Mouse (Mus musculus): ENCODE measurements around the gene Pfkl. TPM values are rescaled to one million over a fixed set of nuclear protein-coding genes. Genes with fewer than 3 reads are reported as not detected.
A peak's percentile ranks its signal among the peaks of the same experiment; 100 is the strongest.

The Pfkl gene
- polyA plus RNA-seq, 1 experiment from 2014 or later: 87.0 TPM

GRCm38 (mm10) chr10:78008169-78008568 lies 1.7 kb downstream of the Pfkl start:
- H3K4me2 ChIP-seq (ENCODE audit: low read depth, low read length): peak overlapping the region; percentile 82
- ATAC-seq (ENCODE audit: low read depth): no peak
- DNase-seq (ENCODE audit: low spot score): no peak
- H3K27ac ChIP-seq (replicated peaks; ENCODE audit: low read depth, low read length): no peak overlapping the region
- peaks cover 13% of the 10 kb centered on the region; the same call in 1 of the 2 replicates for H3K36me3 ChIP-seq (ENCODE audit: control insufficient read depth, insufficient read depth, low read length)
- no peaks in the 10 kb centered on the region for H3K27me3 ChIP-seq (replicated peaks; ENCODE audit: control insufficient read depth, insufficient read depth, low read length)
- H3K4me1 ChIP-seq (ENCODE audit: control insufficient read depth, insufficient read depth, low read length): peaks cover 27% of the 10 kb centered on the region
- H3K9ac ChIP-seq (ENCODE audit: low read depth, low read length): peak overlapping the region; percentile 93
- 68% methylated on average over 3 of the region's 3 CpGs for WGBS
- H3K4me3 ChIP-seq (ENCODE audit: low read depth, low read length): peak overlapping the region; percentile 86
- no peaks in the 10 kb centered on the region for H3K9me3 ChIP-seq (ENCODE audit: control insufficient read depth, low read length)

DNA sequence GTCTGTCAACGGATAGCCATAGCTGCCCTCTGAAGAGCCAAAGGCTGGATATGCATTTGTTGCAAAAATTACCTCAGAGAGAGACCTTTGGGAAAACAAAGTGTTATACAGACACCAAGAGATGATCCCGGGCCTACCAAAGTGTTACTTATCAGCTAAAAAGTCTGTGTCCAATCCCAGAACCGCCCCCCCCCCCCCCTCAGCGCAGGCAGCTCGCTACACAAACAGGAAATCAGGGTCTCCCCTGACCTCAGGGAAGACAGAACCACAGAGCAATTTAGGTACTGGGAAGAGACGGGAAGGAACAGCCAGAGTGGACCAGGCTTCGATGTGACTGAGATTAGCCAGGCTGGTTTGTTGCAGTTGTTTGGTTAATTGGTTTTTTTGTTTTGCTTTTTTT lies 2.7 kb downstream of the Pfkl start:
- 30% methylated on average over 5 of the region's 7 CpGs for WGBS
- ATAC-seq (ENCODE audit: low read depth): no peak
- Histone ChIP-seq H3K4me1 (ENCODE audit: control insufficient read depth, insufficient read depth, low read length) (peaks cover 27% of the 10 kb centered on the region), H3K27ac (replicated peaks; ENCODE audit: low read depth, low read length) (no peak overlapping the region; the same call in 1 of the 2 replicates), H3K9me3 (ENCODE audit: control insufficient read depth, low read length) (no peaks in the 10 kb centered on the region), H3K27me3 (replicated peaks; ENCODE audit: control insufficient read depth, insufficient read depth, low read length) (no peaks in the 10 kb centered on the region), H3K4me2 (ENCODE audit: low read depth, low read length) (peak overlapping the region; percentile 82), H3K9ac (ENCODE audit: low read depth, low read length) (peak overlapping the region; percentile 93), H3K36me3 (ENCODE audit: control insufficient read depth, insufficient read depth, low read length) (peaks cover 21% of the 10 kb centered on the region), H3K4me3 (ENCODE audit: low read depth, low read length) (no peak overlapping the region)
- no peak for DNase-seq (ENCODE audit: low spot score)

- WGBS: 85% methylated on average over 4 of the region's 4 CpGs
- ATAC-seq (ENCODE audit: low read depth) (no peak), DNase-seq (ENCODE audit: low spot score) (no peak)
- Histone ChIP-seq H3K4me2 (ENCODE audit: low read depth, low read length) (no peak overlapping the region), H3K9me3 (ENCODE audit: control insufficient read depth, low read length) (no peaks in the 10 kb centered on the region), H3K27me3 (replicated peaks; ENCODE audit: control insufficient read depth, insufficient read depth, low read length) (no peaks in the 10 kb centered on the region), H3K27ac (replicated peaks; ENCODE audit: low read depth, low read length) (no peak overlapping the region), H3K36me3 (ENCODE audit: control insufficient read depth, insufficient read depth, low read length) (peaks cover 33% of the 10 kb centered on the region), H3K9ac (ENCODE audit: low read depth, low read length) (0 out of 2 replicates have a peak overlapping the region, but pooled peaks have one; percentile 93), H3K4me3 (ENCODE audit: low read depth, low read length) (no peak overlapping the region), H3K4me1 (ENCODE audit: control insufficient read depth, insufficient read depth, low read length) (peaks cover 27% of the 10 kb centered on the region)
These were observed 4.0 kb downstream of the Pfkl start for GRCm38 (mm10) chr10:78005791-78006438.

DNA sequence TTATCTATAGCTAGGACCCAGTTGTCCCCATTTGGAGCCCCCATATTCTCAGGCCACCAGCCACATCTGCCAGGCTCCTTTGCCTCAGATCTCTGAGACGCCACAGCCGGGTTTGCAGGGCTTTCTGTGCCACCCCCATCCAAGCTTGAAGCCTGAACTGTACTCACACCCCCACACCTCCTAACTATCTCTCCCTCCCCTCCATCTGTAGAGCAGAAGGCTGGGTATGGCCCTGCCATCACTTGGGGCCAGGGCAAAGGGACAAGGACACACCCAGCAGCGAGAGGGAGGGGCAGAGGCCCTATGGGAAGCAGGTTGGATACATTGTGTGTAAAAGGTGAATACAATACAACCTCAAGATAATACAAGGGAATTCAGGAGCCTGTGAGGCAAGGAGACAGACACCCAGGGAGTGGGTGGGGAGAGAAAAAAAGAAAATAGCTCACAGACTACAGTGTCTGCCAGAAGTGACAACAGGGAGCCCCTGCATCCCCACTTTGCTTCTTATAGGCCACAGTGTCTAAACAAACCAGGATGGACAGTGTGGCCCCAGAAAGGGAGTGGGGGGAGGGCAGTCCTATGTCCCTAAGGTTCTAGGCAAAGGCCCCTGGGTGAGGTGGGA lies 5.3 kb downstream of the Pfkl start:
- H3K9me3 ChIP-seq (ENCODE audit: control insufficient read depth, low read length): no peaks in the 10 kb centered on the region
- H3K4me2 ChIP-seq (ENCODE audit: low read depth, low read length): no peak overlapping the region
- no peak overlapping the region for H3K4me3 ChIP-seq (ENCODE audit: low read depth, low read length)
- no peak overlapping the region for H3K9ac ChIP-seq (ENCODE audit: low read depth, low read length)
- no peak for ATAC-seq (ENCODE audit: low read depth)
- WGBS: 91% methylated on average over 3 of the region's 3 CpGs
- no peak overlapping the region for H3K27ac ChIP-seq (replicated peaks; ENCODE audit: low read depth, low read length)
- peaks cover 24% of the 10 kb centered on the region for H3K4me1 ChIP-seq (ENCODE audit: control insufficient read depth, insufficient read depth, low read length)
- DNase-seq (ENCODE audit: low spot score): no peak
- H3K36me3 ChIP-seq (ENCODE audit: control insufficient read depth, insufficient read depth, low read length): peaks cover 46% of the 10 kb centered on the region
- no peaks in the 10 kb centered on the region for H3K27me3 ChIP-seq (replicated peaks; ENCODE audit: control insufficient read depth, insufficient read depth, low read length)

- no peak overlapping the region for H3K4me3 ChIP-seq (ENCODE audit: low read depth, low read length)
- peaks cover 69% of the 10 kb centered on the region for H3K36me3 ChIP-seq (ENCODE audit: control insufficient read depth, insufficient read depth, low read length)
- no peaks in the 10 kb centered on the region for H3K27me3 ChIP-seq (replicated peaks; ENCODE audit: control insufficient read depth, insufficient read depth, low read length)
- H3K4me2 ChIP-seq (ENCODE audit: low read depth, low read length): no peak overlapping the region
- no peak for ATAC-seq (ENCODE audit: low read depth)
- peaks cover 9% of the 10 kb centered on the region for H3K4me1 ChIP-seq (ENCODE audit: control insufficient read depth, insufficient read depth, low read length)
- 97% methylated on average over 2 of the region's 2 CpGs for WGBS
- no peak overlapping the region for H3K27ac ChIP-seq (replicated peaks; ENCODE audit: low read depth, low read length)
- H3K9me3 ChIP-seq (ENCODE audit: control insufficient read depth, low read length): no peaks in the 10 kb centered on the region
- no peak for DNase-seq (ENCODE audit: low spot score)
- no peak overlapping the region for H3K9ac ChIP-seq (ENCODE audit: low read depth, low read length)
These were observed 7.6 kb downstream of the Pfkl start for GRCm38 (mm10) chr10:78002316-78002715.

GRCm38 (mm10) chr10:78001796-78002195 lies 8.1 kb downstream of the Pfkl start:
- Histone ChIP-seq H3K9ac (ENCODE audit: low read depth, low read length) (no peak overlapping the region), H3K4me2 (ENCODE audit: low read depth, low read length) (no peak overlapping the region), H3K4me3 (ENCODE audit: low read depth, low read length) (no peak overlapping the region), H3K36me3 (ENCODE audit: control insufficient read depth, insufficient read depth, low read length) (peaks cover 74% of the 10 kb centered on the region), H3K27ac (replicated peaks; ENCODE audit: low read depth, low read length) (no peak overlapping the region), H3K27me3 (replicated peaks; ENCODE audit: control insufficient read depth, insufficient read depth, low read length) (no peaks in the 10 kb centered on the region), H3K9me3 (ENCODE audit: control insufficient read depth, low read length) (no peaks in the 10 kb centered on the region), H3K4me1 (ENCODE audit: control insufficient read depth, insufficient read depth, low read length) (peaks cover 4% of the 10 kb centered on the region; the same call in 1 of the 2 replicates)
- 88% methylated on average over 11 of the region's 11 CpGs for WGBS
- DNase-seq (ENCODE audit: low spot score): no peak
- no peak for ATAC-seq (ENCODE audit: low read depth)

DNA sequence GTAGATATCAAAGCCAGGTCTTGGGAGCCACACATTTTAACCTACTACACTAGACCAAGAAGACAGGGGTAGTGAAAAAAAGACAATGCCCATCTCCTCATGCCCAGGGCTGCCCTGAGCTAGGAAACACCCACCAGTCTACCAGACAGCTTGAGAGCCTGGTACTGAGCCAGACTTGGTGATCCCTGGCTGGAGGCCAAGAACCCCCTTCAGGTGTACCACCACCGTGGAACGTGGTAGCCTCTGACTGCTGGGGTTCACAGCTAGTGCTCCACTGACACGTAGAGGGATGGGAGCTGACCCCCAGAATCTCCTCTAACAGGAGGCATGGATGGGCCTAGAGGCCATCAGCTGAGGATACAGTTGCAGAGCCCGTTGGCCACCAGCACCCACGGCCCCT lies 9.7 kb downstream of the Pfkl start:
- Histone ChIP-seq H3K36me3 (ENCODE audit: control insufficient read depth, insufficient read depth, low read length) (peaks cover 87% of the 10 kb centered on the region), H3K4me3 (ENCODE audit: low read depth, low read length) (no peak overlapping the region), H3K27ac (replicated peaks; ENCODE audit: low read depth, low read length) (no peak overlapping the region)

DNA sequence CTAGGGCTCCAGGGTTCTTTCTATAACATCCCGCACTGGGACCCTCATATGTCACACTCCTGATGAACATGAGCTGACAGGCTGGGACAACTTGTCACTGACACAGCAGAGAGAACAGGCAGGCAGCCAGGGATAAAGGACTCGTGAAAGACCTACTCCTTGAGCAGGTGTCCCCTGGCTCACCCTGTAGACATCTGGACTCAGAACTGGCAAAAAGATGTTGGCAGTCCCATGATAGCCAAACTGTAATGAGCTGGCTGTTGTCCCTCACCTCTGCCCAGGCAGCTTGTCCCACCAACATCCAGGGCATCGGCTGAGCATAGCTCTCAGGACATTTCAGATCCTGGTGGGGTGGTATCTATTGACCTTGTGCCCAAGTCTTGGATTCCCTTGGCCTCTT lies 14.2 kb downstream of the Pfkl start:
- Histone ChIP-seq H3K4me2 (ENCODE audit: low read depth, low read length) (no peak overlapping the region), H3K4me1 (ENCODE audit: control insufficient read depth, insufficient read depth, low read length) (no peaks in the 10 kb centered on the region), H3K9me3 (ENCODE audit: control insufficient read depth, low read length) (no peaks in the 10 kb centered on the region), H3K4me3 (ENCODE audit: low read depth, low read length) (no peak overlapping the region), H3K36me3 (ENCODE audit: control insufficient read depth, insufficient read depth, low read length) (peaks cover 96% of the 10 kb centered on the region), H3K27me3 (replicated peaks; ENCODE audit: control insufficient read depth, insufficient read depth, low read length) (no peaks in the 10 kb centered on the region), H3K27ac (replicated peaks; ENCODE audit: low read depth, low read length) (no peak overlapping the region), H3K9ac (ENCODE audit: low read depth, low read length) (no peak overlapping the region)
- ATAC-seq (ENCODE audit: low read depth) (no peak), DNase-seq (ENCODE audit: low spot score) (no peak)
- 83% methylated on average over 3 of the region's 3 CpGs for WGBS

More for the DNA sequence above, 9.7 kb downstream of the Pfkl start:
- Histone ChIP-seq H3K4me1 (ENCODE audit: control insufficient read depth, insufficient read depth, low read length) (no peaks in the 10 kb centered on the region), H3K9me3 (ENCODE audit: control insufficient read depth, low read length) (no peaks in the 10 kb centered on the region), H3K9ac (ENCODE audit: low read depth, low read length) (no peak overlapping the region), H3K27me3 (replicated peaks; ENCODE audit: control insufficient read depth, insufficient read depth, low read length) (no peaks in the 10 kb centered on the region), H3K4me2 (ENCODE audit: low read depth, low read length) (no peak overlapping the region)
- WGBS: 89% methylated on average over 5 of the region's 5 CpGs
- DNase-seq (ENCODE audit: low spot score) (no peak), ATAC-seq (ENCODE audit: low read depth) (no peak)

DNA sequence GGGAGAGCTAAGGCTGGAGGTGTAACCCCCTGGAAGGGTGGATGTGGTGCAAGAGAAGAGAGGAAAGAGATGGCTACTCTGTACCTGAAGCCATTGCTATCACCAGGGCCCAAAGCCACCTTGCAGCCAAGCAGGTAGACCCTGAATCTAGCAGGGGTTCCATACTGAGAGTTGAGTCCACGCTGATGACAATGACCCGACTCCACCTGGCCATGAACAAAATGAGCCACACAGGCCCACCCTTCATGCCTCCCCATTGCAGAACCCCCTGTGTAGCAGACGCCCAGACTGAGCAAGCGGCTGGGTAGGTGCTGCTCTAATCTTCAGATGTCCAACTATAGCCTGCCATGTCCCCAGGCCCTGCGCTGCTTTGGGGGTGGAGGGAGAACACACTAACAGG lies 24.1 kb downstream of the Pfkl start:
- DNase-seq (ENCODE audit: low spot score) (no peak), ATAC-seq (ENCODE audit: low read depth) (no peak)
- H3K4me1 ChIP-seq (ENCODE audit: control insufficient read depth, insufficient read depth, low read length): no peaks in the 10 kb centered on the region
- H3K9me3 ChIP-seq (ENCODE audit: control insufficient read depth, low read length): no peaks in the 10 kb centered on the region
- H3K9ac ChIP-seq (ENCODE audit: low read depth, low read length): no peak overlapping the region
- peaks cover 46% of the 10 kb centered on the region for H3K36me3 ChIP-seq (ENCODE audit: control insufficient read depth, insufficient read depth, low read length)
- H3K4me2 ChIP-seq (ENCODE audit: low read depth, low read length): no peak overlapping the region
- 82% methylated on average over 5 of the region's 5 CpGs for WGBS
- no peak overlapping the region for H3K27ac ChIP-seq (replicated peaks; ENCODE audit: low read depth, low read length)
- no peaks in the 10 kb centered on the region for H3K27me3 ChIP-seq (replicated peaks; ENCODE audit: control insufficient read depth, insufficient read depth, low read length)
- H3K4me3 ChIP-seq (ENCODE audit: low read depth, low read length): no peak overlapping the region

Data from embryonic facial prominence, embryonic 14.5 days (tissue).